Mouse (Mus musculus): ENCODE measurements around the gene Igf1r.
A peak's percentile ranks its signal among the peaks of the same experiment; 100 is the strongest.

Gene Igf1r

GRCm38 (mm10) chr7:67957376-67957775 lies 4.7 kb downstream of the Igf1r start:
- DNase-seq (ENCODE audit: extremely low spot score, low spot score): no peak

DNA sequence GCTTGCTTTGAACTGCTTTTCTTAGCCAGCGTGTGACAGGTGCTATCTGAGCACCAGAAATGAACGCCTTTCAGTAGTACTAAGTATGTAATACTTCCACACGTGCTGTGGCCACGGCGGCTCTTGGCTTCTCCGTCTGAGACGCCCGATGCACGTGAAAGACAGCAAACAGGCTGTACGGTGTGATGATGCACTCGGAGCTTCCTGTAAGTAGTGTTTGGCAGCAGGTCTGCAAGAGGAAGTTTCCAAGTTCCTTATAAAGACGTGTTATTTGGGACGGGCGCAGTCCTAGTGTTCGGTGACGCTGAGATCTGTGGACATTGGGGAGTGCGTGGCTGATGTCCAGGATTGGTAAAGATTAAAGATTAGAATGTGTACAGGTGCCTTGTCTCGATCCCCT lies 5.4 kb downstream of the Igf1r start:
- DNase-seq (ENCODE audit: extremely low spot score, low spot score): no peak

GRCm38 (mm10) chr7:67960701-67961100 lies 8.1 kb downstream of the Igf1r start:
- no peak for DNase-seq (ENCODE audit: extremely low spot score, low spot score)

DNA sequence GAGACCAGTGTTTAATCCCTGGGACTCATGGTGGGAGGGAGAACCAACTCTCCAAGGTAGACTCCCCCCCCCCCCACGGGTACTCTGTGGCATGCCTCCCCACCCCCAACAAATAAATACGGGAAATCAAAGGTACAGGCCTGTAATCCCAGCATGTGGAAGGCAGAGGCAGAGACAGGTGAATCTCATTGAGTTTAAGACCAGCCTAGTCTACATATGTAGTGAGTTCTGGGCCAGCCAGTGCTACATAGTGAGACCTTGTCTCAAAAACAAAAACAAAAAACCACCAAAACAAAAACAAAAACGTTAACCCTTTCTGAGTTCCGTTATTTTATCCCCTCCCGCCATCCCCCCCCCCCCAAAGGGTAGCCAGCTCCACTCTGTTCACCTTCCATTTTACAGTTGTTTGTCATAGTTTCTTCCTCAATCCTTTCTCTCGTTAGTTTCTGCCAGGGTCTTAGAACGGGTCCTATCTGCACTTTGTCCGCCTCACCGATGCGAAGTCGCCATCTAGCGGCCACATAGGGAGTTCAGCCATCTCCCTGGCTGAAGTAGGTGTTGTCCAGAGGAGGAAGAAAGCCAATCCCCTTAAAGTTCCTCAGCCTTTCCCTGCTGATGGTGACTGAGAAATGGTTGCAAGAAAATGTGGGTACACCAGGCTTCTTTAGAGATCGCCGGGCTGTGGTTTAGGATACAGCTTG lies 9.1 kb downstream of the Igf1r start:
- DNase-seq (ENCODE audit: extremely low spot score, low spot score): peak; percentile 81

DNA sequence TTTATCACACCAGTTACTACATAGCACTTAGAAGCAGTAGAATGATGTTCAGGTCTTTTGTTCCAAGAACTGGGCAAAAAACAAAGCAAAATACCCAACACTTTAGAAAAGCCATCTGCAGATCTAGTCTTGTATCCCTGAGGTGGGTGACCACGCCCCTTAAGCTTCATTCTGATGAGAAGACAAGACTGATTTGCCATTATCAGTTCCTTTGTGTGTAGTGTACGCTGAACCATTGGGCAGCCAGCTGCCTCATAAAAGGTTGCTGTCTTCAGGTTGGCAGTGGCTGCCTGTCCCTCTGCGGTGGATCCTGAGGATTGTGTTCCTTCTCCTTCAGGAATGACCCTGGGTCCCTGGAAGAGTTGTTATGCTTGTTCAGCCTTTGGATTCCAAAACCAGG lies 11.1 kb downstream of the Igf1r start:
- DNase-seq (ENCODE audit: extremely low spot score, low spot score): no peak

DNA sequence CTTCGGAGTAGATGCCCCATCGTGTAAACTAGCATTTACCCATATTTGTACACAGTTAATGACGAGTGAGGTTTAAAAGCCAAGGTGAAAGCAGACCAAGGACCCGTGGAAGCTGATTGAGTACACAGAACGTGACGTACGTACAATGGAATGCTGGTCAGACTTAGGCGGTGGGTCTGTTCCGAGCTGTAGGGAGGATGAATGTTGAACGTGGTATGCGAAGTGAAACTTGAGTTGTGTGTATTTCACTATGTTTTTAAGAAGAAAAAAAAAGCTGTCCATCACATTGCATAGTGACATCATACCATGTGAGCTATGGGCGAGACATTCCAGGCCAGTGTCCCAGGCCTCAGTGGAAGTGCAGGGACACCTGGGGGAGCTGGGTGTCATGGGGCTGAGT lies 15.8 kb downstream of the Igf1r start:
- DNase-seq (ENCODE audit: extremely low spot score, low spot score): no peak

GRCm38 (mm10) chr7:67969076-67969475 lies 16.4 kb downstream of the Igf1r start:
- no peak for DNase-seq (ENCODE audit: extremely low spot score, low spot score)

- no peak for DNase-seq (ENCODE audit: extremely low spot score, low spot score)
Observed at GRCm38 (mm10) chr7:67973180-67974014, 20.8 kb downstream of the Igf1r start.

GRCm38 (mm10) chr7:67981956-67982355 lies 29.3 kb downstream of the Igf1r start:
- no peak for DNase-seq (ENCODE audit: extremely low spot score, low spot score)

- no peak for DNase-seq (ENCODE audit: extremely low spot score, low spot score)
Observed at GRCm38 (mm10) chr7:67982809-67983208, 30.2 kb downstream of the Igf1r start.

GRCm38 (mm10) chr7:67983451-67983850 lies 30.8 kb downstream of the Igf1r start:
- DNase-seq (ENCODE audit: extremely low spot score, low spot score): no peak

DNA sequence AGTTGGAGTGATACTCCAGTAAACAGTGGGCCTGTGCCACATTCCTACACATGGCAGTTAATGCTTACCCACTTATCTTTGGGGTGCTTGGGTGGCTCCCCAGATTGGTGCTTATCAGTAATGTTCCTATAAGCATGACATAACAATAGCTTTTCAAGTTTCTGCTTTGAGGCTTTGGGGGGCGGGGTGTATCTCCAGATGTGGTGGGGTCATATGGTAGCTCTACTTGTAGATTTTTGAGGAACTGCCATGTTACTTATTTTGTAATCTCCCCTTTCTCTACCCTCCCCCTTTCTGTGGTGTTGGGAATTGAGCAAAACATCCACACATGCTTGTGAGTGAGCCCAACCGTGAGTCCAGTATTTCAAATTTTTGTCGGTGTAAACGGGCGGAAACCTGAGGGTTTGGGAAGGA lies 32.4 kb downstream of the Igf1r start:
- DNase-seq (ENCODE audit: extremely low spot score, low spot score): no peak

DNA sequence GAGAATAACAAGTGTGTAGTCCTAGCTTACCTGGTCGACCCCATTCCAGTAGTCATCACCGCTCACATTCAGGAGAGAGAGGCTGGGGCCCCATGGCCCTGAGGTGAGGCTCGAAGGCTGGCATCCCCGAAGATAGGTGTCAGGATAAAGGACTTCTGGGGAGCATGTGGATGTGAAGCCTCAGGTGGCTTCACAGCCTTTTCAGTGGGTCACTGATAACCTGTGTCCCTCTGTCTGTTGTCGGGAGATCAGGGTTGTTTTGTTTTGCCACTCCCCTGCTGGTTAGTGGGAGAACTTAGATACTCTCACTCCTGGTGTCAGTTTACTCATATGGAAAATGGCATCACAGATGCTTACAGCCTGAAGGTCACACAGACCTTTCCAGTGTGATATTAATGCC lies 32.9 kb downstream of the Igf1r start:
- no peak for DNase-seq (ENCODE audit: extremely low spot score, low spot score)

DNA sequence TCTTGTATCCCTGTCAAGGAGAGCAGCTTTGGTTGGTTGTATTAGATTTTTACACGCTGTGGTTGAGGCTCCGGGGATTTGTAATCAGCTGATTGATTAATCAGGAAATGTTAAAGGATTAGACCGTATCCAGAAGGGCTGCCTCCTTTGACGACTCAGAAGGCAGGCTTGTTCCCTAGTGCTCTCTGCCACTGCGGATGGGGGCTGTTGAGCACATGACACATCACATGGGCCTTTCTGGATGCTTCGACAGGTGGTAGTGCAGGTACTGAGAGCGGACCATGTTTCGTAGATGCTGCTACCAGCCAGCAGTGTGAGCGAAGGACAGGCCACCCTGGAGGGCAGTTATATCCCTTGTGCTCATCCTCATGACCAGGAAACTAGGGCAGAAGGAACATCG lies 33.6 kb downstream of the Igf1r start:
- DNase-seq (ENCODE audit: extremely low spot score, low spot score): no peak

DNA sequence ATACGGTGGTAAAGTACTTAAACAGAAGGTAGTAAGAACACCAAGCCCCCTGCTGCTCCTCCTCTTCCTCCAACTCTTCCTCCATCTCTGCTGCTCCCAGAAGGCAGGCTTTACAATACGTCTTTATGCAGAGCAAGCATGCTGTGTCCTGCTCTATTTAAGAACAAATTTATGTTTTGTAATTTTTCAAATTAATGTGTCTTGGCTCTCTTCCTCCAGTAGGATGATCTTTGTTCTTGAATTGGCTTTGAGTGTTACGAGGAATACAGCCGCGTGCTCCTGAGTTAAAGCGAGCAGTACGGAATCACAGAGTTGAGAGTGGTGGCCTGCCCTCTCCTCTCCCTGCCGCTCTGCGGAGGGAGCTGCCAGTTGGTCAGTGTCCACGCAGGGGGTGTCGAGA lies 34.2 kb downstream of the Igf1r start:
- no peak for DNase-seq (ENCODE audit: extremely low spot score, low spot score)

GRCm38 (mm10) chr7:67989376-67989775 lies 36.7 kb downstream of the Igf1r start:
- no peak for DNase-seq (ENCODE audit: extremely low spot score, low spot score)

DNA sequence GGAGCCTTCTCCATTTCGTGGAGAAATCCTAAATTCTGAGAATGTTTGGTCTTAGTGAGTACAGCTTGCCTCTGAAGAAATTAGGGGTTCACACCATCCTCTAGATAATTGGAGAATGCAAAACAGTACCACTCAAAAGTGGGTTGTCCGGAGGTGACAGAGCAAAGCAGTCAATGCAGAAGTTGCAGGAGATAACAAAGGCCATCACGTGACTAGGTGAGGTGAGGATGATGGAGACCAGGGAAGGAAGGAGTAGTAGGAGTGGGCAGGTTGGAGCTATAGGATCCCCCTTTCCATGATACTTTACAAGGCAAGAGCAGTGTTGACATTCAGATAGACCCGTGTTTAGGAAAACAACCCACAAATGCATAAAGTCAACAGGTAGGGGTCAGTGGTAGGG lies 41.0 kb downstream of the Igf1r start:
- DNase-seq (ENCODE audit: extremely low spot score, low spot score): no peak

DNA sequence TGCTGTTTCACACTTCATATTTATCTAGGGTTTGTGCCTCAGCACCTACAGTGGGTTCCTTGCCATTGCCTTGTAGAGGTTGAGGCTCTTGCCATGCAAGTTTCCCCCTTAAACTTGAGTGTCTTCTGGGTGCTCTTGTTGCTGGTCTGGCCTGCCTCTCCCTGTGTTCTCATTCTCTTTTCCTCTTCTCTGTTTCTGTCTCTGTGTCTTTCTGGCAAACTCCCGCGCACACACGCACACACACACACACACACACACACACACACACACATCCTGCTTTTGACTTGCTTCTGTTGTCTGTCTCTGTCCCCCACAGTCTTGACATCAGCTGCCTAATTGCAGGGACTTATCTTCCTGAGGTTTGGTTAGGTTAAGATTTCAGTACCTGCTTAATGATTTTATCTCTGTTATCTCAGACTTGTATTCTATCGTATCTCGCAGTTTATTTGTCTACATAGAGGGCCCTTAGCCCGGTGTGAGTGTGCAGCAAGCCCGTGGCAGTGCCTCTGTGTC lies 41.8 kb downstream of the Igf1r start:
- DNase-seq (ENCODE audit: extremely low spot score, low spot score): no peak

DNA sequence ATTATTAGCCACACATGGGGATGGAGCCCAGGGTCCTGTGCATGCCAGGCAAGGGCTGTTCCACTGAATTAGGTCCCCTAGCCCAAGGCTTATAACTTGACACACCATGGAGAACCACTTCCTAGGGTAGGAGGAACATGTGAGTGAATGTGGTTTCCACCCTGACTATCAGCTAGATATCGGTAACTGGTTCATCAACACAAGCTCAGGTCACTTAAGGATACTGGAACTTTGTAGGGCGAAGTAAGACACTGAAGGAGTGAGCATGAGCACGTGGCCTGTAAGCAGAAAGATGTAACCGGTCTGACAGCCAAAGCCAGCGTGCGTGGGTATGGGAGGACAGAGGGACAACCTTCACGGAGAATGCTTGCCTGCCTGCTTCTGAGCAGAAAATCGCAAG lies 42.6 kb downstream of the Igf1r start:
- no peak for DNase-seq (ENCODE audit: extremely low spot score, low spot score)

GRCm38 (mm10) chr7:67996202-67996960 lies 43.8 kb downstream of the Igf1r start:
- no peak for DNase-seq (ENCODE audit: extremely low spot score, low spot score)

GRCm38 (mm10) chr7:68001269-68001668 lies 48.6 kb downstream of the Igf1r start:
- DNase-seq (ENCODE audit: extremely low spot score, low spot score): no peak

GRCm38 (mm10) chr7:68006074-68006473 lies 53.4 kb downstream of the Igf1r start:
- no peak for DNase-seq (ENCODE audit: extremely low spot score, low spot score)

All from neural tube, embryonic 10.5 days (tissue).